Mouse (Mus musculus) layer of hippocampus, adult 18-20 months (tissue): ENCODE measurements around the gene Cldnd2. TPM values are rescaled to one million over a fixed set of nuclear protein-coding genes. Genes with fewer than 3 reads are reported as not detected.

Experiments
- DNase-seq, 2 experiments: peaks; one replicate each; pipeline ENCODE4 v3.0.0; 2022; ENCODE audit warnings: low spot score in 2 of 2
- total RNA-seq, 2 experiments: library from RNA; stranded (reverse); gene quantifications; 2 replicates each; pipeline ENCODE4 v1.2.3; 2021

Gene Cldnd2
- total RNA-seq, 2 experiments from 2014 or later = not detected

GRCm38 (mm10) chr7:43443917-43444293 lies 3.3 kb downstream of the Cldnd2 start, which contains the start of the genes Etfb and Gm45233:
Gene Etfb (plus strand): TSS chr7:43444083.
Gene Gm45233 (plus strand): TSS chr7:43444128.
- DNase-seq = peak; percentile 93 to 96

DNA sequence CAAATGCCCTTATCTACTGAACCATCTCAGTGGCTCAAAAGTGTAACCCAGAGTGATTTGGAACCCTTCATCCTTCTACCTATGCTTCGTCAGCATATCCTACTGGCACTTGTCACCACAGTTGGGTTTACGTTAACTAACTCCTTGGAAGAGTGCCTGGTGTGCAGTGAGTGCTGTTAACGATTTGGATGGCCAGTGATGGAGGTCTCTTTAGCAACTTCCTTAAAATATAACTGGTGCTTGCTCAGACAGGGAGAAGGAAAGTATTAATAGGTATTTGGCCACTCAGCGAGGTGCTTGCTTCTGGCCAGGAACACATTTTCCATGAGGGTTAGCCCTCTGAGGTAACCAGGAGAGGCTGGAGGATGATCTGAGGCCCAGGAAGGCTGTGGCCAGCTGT lies 7.2 kb downstream of the Cldnd2 start:
- DNase-seq = no peak

DNA sequence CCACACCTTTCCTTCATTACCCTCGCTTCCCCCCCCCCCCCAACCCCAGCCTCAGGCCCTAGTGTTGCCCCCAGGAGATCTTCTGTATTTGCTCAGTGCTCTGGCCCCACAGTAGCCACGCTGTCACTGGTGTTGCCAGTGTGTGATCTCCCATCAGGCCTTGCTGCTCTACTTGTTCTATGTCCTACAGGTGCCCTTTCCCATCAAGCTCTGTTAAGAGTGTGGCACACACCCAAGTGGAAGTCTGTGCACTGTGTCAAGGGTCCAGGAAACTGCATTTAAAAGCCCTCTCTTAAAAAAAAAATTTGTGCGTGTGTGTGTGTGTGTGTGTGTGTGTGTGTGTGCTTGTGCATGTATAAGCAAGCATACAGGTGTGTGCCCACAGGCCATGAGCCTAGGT lies 7.7 kb downstream of the Cldnd2 start:
- DNase-seq = no peak

GRCm38 (mm10) chr7:43449811-43450210 lies 9.2 kb downstream of the Cldnd2 start:
- no peak for DNase-seq

DNA sequence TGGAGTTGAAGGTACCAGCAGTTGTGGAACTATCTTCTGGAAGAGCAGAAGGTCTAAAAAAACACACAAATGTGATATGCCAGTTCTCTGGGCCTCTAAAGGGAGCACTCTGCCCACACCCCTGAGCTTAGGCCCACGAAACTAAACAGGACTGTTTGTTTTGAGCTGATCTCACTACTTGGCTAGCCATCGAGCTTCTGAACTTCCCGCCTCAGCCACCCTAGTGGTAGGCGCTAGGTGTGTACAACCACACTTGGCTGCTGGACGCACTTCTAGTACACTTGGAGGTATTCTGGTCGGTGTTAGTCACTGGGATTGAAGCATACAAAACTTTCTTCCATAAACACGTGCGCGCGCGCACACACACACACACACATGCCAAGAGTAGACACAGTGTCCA lies 11.1 kb downstream of the Cldnd2 start:
- DNase-seq = no peak

DNA sequence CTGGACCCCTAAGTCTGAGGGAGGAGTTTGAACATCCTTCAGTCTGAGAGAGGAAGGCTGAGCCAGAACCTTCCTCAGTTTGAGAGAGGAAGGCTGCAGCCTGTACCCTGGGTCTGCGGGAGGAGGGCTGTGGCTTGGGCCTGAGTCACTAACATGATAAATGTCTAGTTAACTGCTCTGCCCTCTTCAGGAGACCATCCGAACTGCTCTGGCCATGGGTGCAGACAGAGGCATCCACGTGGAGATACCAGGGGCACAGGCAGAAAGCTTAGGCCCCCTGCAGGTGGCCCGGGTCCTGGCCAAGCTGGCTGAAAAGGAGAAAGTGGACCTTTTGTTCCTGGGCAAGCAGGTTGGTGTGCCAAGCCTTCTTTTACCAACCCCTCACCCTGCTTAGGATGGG lies 12.0 kb downstream of the Cldnd2 start:
- DNase-seq = no peak

DNA sequence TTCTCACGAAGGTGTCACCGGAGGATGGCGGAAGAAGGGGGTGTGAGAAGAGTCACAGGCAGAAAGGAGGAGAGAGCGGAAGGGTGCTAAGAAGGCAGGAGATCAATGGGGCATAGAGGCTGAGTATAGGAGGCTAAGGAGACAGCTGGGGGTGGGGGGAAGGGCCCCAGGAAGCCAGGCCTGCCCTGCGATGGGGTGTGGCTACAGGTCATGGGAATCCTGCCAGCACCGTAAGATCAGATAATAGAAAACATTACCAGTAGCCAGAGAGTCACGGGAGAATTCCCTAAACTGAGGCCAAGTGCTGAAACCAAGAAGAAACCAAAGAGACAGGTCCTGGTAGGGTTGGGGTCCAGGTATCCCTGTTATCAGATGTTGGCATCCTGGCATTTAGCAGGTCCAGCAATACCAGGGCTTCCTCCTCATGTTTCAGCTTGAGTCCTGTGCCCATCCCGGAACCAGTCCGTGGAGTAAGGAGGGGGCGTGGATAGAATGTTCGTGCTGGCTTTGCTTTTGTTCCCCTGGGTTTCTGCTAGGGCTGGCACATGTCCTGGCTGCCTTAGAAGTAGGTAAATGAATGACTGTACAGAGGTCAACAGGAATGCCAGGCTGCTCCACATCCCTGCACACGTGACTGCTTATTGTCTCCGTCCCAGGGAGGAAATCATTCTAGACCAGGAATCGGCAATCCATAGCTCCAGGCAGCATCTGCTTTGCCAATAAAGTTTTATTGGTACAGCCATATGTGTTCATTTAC lies 13.2 kb downstream of the Cldnd2 start:
- no peak for DNase-seq

DNA sequence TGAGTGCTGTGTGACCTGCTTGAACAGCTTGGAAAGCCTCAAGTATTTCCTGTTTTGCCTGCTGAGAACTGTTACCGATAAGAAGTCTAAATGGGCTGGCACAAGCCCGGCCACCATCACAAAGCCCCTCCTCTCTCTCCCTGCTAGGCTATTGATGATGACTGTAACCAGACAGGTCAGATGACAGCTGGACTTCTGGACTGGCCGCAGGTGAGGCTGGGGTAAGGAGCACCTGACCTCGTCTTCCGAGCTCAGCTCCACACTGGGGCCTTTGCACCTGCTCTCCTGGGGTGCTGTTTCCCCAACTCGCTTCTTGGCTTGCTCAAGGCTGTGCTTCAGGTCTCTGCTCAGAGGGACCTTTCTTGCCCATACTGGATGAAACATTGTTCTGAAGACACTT lies 13.8 kb downstream of the Cldnd2 start:
- DNase-seq = no peak

DNA sequence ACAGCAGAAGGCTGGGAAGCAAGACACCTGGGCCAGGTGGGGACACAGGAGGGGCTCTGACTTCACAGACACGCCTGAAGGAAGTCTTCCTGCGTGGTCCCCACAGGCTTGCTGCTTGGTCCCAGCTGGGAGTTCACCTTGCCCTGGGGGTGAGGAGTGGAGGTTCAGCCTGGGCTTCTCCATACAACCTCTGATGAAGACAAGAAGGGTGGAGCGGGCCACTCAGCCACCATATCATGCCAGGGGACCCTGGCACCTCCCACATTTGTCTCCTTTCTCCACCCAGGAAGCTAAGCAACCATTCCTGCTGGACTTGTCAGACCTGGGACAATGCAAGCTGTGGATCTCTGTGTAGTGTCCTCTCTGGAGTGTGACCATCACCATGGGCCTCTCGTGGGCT lies 22.3 kb downstream of the Cldnd2 start, which contains the start of gene Vsig10l:
Gene Vsig10l (plus strand): TSS at position 301 of the 400 bp plus-strand sequence.
- DNase-seq = no peak

DNA sequence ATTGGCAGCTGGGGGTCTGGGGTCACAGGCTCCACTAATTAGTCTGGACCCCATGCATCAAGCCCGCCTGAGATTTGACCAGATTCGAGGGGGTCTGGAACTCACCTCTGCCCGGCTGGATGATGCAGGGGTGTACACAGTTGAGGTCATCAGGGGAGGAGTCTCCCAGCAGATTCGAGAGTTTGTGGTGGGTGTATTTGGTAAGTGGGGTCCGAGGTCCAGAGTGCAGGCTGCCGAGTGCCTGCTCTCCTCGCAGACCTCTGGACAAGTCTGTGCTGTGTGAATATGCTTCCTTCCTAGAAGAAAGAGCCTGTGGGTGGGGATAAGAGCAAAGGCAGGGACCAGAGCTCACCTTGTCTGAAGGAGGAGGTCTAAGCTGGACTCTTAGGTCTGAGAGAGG lies 23.4 kb downstream of the Cldnd2 start:
- DNase-seq = no peak

GRCm38 (mm10) chr7:43464864-43465343 lies 24.3 kb downstream of the Cldnd2 start:
- DNase-seq = no peak

GRCm38 (mm10) chr7:43465344-43466098 lies 24.9 kb downstream of the Cldnd2 start:
- peak; percentile 69 to 80 for DNase-seq

- peak; percentile 51 to 79 for DNase-seq
These were observed 25.6 kb downstream of the Cldnd2 start for GRCm38 (mm10) chr7:43466099-43466694.

- DNase-seq = peak in 1 of 2 experiments; percentile 35
These were observed 29.8 kb downstream of the Cldnd2 start for GRCm38 (mm10) chr7:43470373-43470772.

- DNase-seq = no peak
These were observed 35.1 kb downstream of the Cldnd2 start for GRCm38 (mm10) chr7:43475706-43476105.

DNA sequence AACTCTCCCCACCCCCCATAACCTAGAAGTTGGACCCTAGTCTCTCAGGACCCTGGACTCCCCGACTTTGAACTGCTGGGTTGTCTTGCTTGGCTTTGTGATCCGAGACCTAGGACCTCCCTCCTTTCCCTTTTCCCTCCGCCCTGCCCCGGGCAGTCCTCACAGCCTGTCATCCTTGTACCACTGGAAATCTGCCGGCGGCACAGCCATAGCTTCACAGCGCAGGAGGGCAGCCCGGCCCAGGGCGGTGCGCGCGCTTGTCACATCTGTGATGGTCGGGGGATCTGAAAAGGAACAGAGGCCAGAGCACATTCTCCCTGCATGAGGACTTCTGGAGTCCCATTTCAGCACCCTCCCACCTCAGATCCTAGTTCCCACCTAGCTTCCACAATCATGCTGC lies 35.8 kb downstream of the Cldnd2 start:
- DNase-seq = no peak

DNA sequence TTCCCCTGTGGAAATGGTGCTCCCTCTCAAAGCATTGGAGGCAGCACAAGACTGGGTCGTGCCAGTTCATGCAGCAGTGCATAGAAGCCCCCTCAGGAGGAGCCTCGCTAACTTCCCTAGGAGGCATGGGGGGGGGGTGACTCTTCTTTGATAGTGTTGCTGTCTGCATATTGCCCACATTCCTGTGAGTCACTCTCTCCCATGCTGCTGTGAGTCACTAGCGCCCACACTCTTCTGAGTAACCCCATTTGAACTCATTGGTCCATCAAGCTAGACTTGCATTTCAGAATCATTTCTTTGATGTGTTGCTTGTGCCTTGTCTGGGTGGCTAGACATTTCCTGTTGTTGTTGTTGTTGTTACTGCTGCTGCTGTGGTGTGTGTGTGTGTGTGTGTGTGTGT lies 40.6 kb downstream of the Cldnd2 start:
- peak; percentile 64 to 80 for DNase-seq

DNA sequence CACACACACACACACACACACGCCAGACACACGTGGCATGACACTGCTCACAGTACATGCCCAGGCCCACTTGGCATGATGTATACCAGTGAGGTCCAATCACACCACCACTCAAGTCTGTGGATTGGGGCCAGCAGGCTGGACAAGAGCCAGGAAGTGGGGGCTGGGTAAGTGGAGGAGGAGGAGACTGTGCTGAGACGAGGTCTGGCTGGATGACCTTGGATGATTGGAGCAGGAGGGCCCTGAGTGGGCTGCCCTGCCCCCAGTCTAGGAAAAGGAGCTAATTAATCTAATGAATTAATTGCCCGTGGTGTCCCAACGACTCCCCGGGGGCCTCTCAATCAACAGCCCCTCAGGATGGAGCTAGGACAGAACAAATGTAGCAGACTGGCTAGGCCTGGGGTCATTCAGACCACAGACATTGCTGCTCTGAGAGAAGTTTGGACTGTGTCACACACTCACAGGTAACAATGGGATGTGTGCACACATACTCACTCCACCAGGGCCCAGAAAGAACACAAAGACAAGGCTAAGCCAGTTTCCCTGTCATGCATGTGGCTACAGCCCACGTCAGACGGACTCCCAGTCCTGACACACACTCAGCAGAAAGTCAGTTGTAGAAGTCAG lies 41.6 kb downstream of the Cldnd2 start:
- DNase-seq = no peak

- no peak for DNase-seq
These were observed 42.7 kb downstream of the Cldnd2 start for GRCm38 (mm10) chr7:43483236-43483635.

- peak in 1 of 2 experiments; percentile 23 for DNase-seq
These were observed 48.1 kb downstream of the Cldnd2 start for GRCm38 (mm10) chr7:43488646-43489045.

DNA sequence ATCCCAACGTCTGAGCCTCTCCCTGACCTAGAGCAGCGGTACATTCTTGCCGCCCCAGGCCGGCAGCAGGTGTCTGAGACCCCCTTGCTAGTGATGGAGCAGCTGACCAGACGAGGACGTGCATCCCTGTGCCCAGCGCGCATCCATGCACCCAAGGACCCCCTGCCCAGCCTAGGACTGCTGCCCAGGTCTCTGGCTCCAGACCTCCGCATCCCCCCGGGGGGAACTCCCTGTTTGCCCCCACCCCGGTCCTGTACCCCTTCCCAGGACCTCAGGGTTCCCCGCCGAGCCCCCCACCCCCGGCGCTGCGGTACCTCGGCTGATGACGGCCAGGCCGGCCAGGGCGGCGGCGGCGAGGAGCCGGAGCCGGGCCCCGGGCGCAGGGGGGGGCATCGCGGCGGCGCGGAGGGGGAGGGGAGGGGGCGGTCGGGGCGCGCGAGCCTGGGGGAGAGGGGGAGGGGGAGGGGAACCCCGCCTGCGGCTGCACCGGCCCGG lies 49.1 kb downstream of the Cldnd2 start, which contains the start of gene Iglon5:
Gene Iglon5 (minus strand): TSS at position 445 of the 495 bp plus-strand sequence.
- no peak for DNase-seq
